Mouse (Mus musculus) E14TG2a.4 (cell line): ENCODE data around the gene E130308A19Rik.

Source experiments
- CTCF ChIP-seq: conservative IDR thresholded peaks from 2 replicates; pipeline ENCODE4 v1.5.1; 2014; ENCODE audit warnings: low read length
- NANOG ChIP-seq: IDR thresholded peaks from 2 replicates; pipeline ENCODE4 v1.6.1; 2014; ENCODE audit warnings: borderline replicate concordance, low read length, mixed read lengths
- POU5F1 ChIP-seq: IDR thresholded peaks from 2 replicates; pipeline ENCODE4 v1.6.1; 2014; ENCODE audit warnings: low read length, borderline replicate concordance

DNA sequence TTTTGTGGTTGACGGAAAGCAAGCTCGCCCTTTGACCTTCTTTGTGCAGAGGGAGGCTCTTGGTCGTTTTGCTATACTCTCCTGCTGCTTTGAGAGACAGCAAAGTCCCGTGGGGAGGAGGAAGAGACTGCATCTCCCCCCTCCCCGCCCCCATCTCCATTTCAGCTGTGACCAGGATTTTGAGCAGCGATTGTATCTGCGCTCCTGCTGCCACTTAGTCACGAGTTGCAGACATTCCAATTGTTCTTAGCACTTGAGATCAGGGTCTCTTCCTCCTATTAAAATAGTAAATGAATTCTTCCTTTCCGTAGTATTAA is 180.8 kb downstream of the E130308A19Rik start:
- TF ChIP-seq CTCF (no peak), POU5F1 (no peak), NANOG (no peak)
